Mouse (Mus musculus): Measurements from ENCODE around the gene Mrpl52.

GRCm38 (mm10) chr14:54398528-54398916 is 28.2 kb upstream of the Mrpl52 start:
- no peak for TF ChIP-seq GATA1 (IDR thresholded peaks at IDR 0.05; ENCODE audit: low read length)
- no peak for TF ChIP-seq TAL1 (IDR thresholded peaks at IDR 0.05; ENCODE audit: low read length)
